Mouse (Mus musculus) lung, embryonic 14.5 days (tissue): ENCODE measurements around the gene Tlx2. TPM values are rescaled to one million over a fixed set of nuclear protein-coding genes. Genes with fewer than 3 reads are reported as not detected.
A peak's percentile ranks its signal among the peaks of the same experiment; 100 is the strongest.

Experiments
- ATAC-seq: fragments of 200-750 bp; cut with Nextera tagmentation; 2 replicates; pipeline ENCODE4 v1.8.0; 2017; ENCODE audit warnings: mild to moderate bottlenecking, moderate TSS enrichment, moderate library complexity; ENCODE audit not compliant: insufficient read depth
- DNase-seq: peaks from one replicate; pipeline ENCODE4 v3.0.0-alpha.2; 2015
- H3K27ac ChIP-seq: fragments of 300-500 bp; sonication (generic); 2 replicates; pipeline ENCODE4 v1.5.1; 2014; ENCODE audit warnings: low read depth, mild to moderate bottlenecking, moderate library complexity
- H3K27me3 ChIP-seq: fragments of 300-500 bp; sonication (generic); 2 replicates; pipeline ENCODE4 v1.6.1; 2014; ENCODE audit warnings: low read length, control low read depth; ENCODE audit not compliant: insufficient read depth
- H3K36me3 ChIP-seq: fragments of 300-500 bp; sonication (generic); 2 replicates; pipeline ENCODE4 v1.6.1; 2014; ENCODE audit warnings: control low read depth; ENCODE audit not compliant: insufficient read depth
- H3K4me1 ChIP-seq: fragments of 300-500 bp; sonication (generic); 2 replicates; pipeline ENCODE4 v1.6.1; 2014; ENCODE audit warnings: antibody characterized with exemption, control low read depth; ENCODE audit not compliant: insufficient read depth
- H3K4me2 ChIP-seq: fragments of 300-500 bp; sonication (generic); 2 replicates; pipeline ENCODE4 v1.6.1; 2014; ENCODE audit warnings: mild to moderate bottlenecking
- H3K4me3 ChIP-seq: fragments of 300-500 bp; sonication (generic); 2 replicates; pipeline ENCODE4 v1.5.1; 2014; ENCODE audit warnings: low read depth, low read length
- H3K9ac ChIP-seq: fragments of 300-500 bp; sonication (generic); 2 replicates; pipeline ENCODE4 v1.6.1; 2014
- H3K9me3 ChIP-seq: fragments of 300-500 bp; sonication (generic); 2 replicates; pipeline ENCODE4 v1.6.1; 2016; ENCODE audit warnings: low read depth, low read length, control low read depth
- CTCF ChIP-seq: IDR thresholded peaks from 2 replicates; pipeline ENCODE4 v1.5.1; 2016; ENCODE audit warnings: antibody characterized with exemption, low read depth
- WGBS: fragments of 180-500 bp; shearing (Covaris S2); extraction: QIAGEN DNeasy Blood & Tissue Kit; methylation state at CpG from one replicate; pipeline ENCODE4 v1.1.7; 2014; 5-methylcytosine and 5-hydroxymethylcytosine counted together
- polyA plus RNA-seq: library from polyadenylated mRNA; unstranded; fragments of >200 nt; fragmentation: Nextera tagmentation; extraction: Ambion mirVana; gene quantifications from 2 replicates; pipeline ENCODE4 v1.2.1, GENCODE M21; 2014

Tlx2 gene
- polyA plus RNA-seq, 1 experiment from 2014 or later = 0.25 TPM

GRCm38 (mm10) chr6:83092416-83093127 is 22.5 kb upstream of the Tlx2 start:
- no peak overlapping the region for H3K27ac ChIP-seq
- peak; percentile 49; the same call in 1 of the 2 replicates for ATAC-seq

DNA sequence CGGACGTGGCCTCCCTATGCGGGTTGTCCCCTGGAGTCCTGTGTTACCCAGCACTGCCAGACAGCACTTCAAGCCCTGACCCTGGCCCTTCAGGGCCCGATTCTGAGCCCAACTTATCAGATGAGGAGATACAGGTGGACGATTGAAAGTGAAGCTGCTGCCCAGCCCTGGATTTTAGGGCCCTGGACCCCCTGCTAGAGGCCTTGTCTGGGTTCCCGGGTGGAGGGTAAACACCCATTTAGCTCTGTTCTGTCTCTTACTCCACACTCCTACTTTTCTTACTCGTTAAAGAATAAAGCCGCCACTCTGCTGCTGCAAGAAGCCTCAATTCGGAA is 17.8 kb upstream of the Tlx2 start:
- Histone ChIP-seq H3K9me3 (no peaks in the 10 kb centered on the region), H3K4me3 (peak overlapping the region; percentile 25), H3K27ac (no peak overlapping the region), H3K4me2 (peak overlapping the region; percentile 49), H3K27me3 (peaks cover 66% of the 10 kb centered on the region), H3K4me1 (no peaks in the 10 kb centered on the region), H3K36me3 (no peaks in the 10 kb centered on the region), H3K9ac (no peak overlapping the region)
- ATAC-seq (no peak), DNase-seq (no peak)
- no peak for TF ChIP-seq CTCF
- WGBS = 10% methylated on average over 9 of the region's 9 CpGs

More at GRCm38 (mm10) chr6:83092416-83093127, 22.5 kb upstream of the Tlx2 start:
- TF ChIP-seq CTCF = no peak
- Histone ChIP-seq H3K4me2 (no peak overlapping the region; the same call in 1 of the 2 replicates), H3K36me3 (no peaks in the 10 kb centered on the region), H3K9me3 (no peaks in the 10 kb centered on the region), H3K4me1 (no peaks in the 10 kb centered on the region), H3K4me3 (no peak overlapping the region), H3K9ac (no peak overlapping the region), H3K27me3 (peaks cover 20% of the 10 kb centered on the region)
- 27% methylated on average over 6 of the region's 6 CpGs for WGBS
- DNase-seq = peak; percentile 77

DNA sequence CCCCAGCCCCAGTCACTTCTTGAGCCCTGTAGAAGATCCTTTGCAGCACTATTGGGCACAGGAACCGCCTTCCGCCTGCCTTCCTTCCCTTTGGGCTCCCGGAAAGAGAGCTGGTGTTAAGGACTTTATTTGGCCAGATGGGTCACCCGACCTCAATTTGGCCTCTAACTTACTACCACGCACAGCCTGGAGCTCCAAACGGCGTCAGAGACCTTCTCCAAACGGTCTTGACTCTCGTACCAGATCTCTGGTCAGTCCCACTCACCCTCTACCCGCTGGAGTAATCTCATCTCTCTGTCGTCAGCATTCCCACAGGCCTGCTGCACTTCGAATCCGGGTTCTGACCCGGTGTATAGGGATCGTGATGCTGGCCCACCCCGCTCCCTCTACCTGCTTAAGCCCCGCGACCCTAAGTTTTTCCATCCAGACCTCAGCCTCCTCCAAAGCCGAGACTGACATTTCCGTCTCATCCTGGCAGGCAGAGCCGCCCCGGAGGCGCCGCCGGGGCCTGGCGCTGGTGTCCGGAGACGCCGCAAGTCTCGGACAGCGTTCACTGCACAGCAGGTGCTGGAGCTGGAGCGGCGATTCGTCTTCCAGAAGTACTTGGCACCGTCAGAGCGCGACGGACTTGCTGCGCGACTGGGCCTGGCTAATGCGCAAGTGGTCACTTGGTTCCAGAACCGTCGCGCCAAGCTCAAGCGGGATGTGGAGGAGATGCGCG is 17.3 kb upstream of the Tlx2 start:
- no peak for ATAC-seq
- TF ChIP-seq CTCF = no peak
- Histone ChIP-seq H3K4me3 (peak overlapping the region; percentile 25), H3K36me3 (peaks cover 4% of the 10 kb centered on the region; the same call in 1 of the 2 replicates), H3K4me2 (peak overlapping the region; percentile 49), H3K4me1 (no peaks in the 10 kb centered on the region), H3K27me3 (peaks cover 71% of the 10 kb centered on the region), H3K9me3 (no peaks in the 10 kb centered on the region), H3K9ac (no peak overlapping the region), H3K27ac (no peak overlapping the region)
- DNase-seq = peak; percentile 37
- WGBS = 2% methylated on average over 47 of the region's 47 CpGs

DNA sequence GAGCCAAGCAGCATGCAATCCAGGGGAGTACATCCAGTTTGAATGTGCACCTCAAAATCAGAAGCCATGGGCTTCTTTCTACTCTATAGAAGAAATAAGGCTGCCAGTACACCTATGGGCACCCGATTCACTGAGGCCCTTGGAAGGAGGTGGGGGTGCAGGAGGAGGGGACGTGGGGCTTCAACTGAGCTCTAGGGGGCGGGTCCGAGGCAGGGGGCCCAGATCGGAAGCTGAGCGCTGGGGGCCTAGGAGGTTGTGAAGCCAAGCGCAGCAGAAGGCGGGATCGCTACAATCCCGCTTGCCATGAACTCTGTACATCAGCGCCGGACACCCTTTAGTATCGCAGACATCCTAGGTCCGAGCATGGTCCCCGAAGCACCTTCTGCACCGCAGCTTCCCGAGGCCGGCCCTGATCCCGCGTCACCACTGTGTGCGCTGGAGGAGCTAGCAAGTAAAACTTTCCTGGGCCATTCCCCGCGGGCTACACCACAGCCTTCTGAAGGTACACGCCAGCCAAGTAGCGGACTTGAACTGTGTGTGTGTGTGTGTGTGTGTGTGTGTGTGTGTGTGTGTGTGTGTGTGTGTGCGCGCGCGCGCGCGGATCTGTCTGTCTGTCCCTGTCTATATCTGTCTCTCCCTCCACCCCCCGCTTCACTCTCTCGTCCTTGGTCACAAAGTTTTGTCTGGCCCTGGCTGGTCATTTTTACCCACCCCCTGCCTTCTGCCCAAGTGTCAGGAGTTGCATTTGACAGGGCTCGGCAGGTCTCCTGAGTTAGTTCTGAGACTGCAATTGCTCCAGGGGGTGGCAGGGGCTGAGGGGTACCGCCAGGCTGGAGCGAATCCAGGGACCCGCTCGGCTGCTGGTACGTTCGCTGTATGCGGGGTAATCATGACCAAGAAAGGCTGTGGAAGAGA is 16.3 kb upstream of the Tlx2 start, which contains the start of gene Lbx2:
Gene Lbx2, plus strand, starts transcription at position 247 of the 915 bp plus-strand sequence.
- Histone ChIP-seq H3K4me2 (peak within 1 kb of the TSS; percentile 49), H3K9ac (no peak within 1 kb of the TSS), H3K4me3 (peak within 1 kb of the TSS; percentile 25), H3K27me3 (peaks cover 71% of the 10 kb centered on the region), H3K27ac (no peak within 1 kb of the TSS), H3K9me3 (no peaks in the 10 kb centered on the region), H3K36me3 (peaks cover 13% of the 10 kb centered on the region), H3K4me1 (no peaks in the 10 kb centered on the region)
- WGBS = 4% methylated on average over 42 of the region's 42 CpGs
- TF ChIP-seq CTCF = no peak
- DNase-seq = no peak
- no peak for ATAC-seq

GRCm38 (mm10) chr6:83084477-83084876 is 14.4 kb upstream of the Tlx2 start:
- DNase-seq (no peak), ATAC-seq (no peak)
- no peak overlapping the region for H3K9ac ChIP-seq
- 8% methylated on average over 6 of the region's 6 CpGs for WGBS
- no peaks in the 10 kb centered on the region for H3K9me3 ChIP-seq
- TF ChIP-seq CTCF = no peak
- no peaks in the 10 kb centered on the region for H3K4me1 ChIP-seq
- no peak overlapping the region for H3K4me3 ChIP-seq
- H3K27ac ChIP-seq = no peak overlapping the region
- peaks cover 66% of the 10 kb centered on the region for H3K27me3 ChIP-seq
- H3K36me3 ChIP-seq = peaks cover 26% of the 10 kb centered on the region
- no peak overlapping the region for H3K4me2 ChIP-seq

DNA sequence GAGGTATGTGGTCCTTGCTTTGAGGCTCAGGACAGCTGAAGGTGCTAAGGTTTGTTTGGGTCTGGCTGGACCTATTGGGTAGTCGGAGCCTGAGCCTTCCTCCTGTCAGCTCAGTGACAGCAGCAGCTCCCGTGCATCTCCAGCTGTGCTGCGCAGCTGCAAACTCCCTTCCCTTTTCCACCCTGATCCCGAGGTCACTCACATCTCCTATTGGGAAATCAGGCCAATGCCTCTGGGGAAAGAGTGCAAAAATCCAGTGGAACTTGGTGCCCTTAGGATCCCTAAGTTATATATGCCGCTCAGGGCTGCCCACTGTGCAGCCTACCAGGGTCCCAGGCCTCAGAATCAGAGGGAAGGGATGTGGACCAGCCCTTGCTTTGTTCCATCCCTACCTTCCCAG is 13.4 kb upstream of the Tlx2 start:
- 16% methylated on average over 5 of the region's 5 CpGs for WGBS
- Histone ChIP-seq H3K4me3 (no peak overlapping the region), H3K4me2 (no peak overlapping the region), H3K4me1 (peaks cover 5% of the 10 kb centered on the region; the same call in 1 of the 2 replicates), H3K27ac (no peak overlapping the region), H3K9me3 (no peaks in the 10 kb centered on the region), H3K27me3 (peaks cover 60% of the 10 kb centered on the region), H3K9ac (no peak overlapping the region), H3K36me3 (peaks cover 26% of the 10 kb centered on the region)
- DNase-seq (no peak), ATAC-seq (no peak)
- TF ChIP-seq CTCF = no peak
